Mouse (Mus musculus) thymus, adult 2 months (tissue): ENCODE data around the gene Ggcx.

ENCODE experiments used
- CTCF ChIP-seq: fragments of 200-500 bp; IDR thresholded peaks from 2 replicates; pipeline ENCODE4 v1.5.1; 2012; ENCODE audit warnings: mild to moderate bottlenecking, control low read depth, low read length, moderate library complexity, borderline replicate concordance; ENCODE audit not compliant: control insufficient read depth, poor library complexity, insufficient read depth; ENCODE audit errors: extremely low read depth
- POLR2A ChIP-seq: fragments of 200-500 bp; IDR thresholded peaks from 2 replicates; pipeline ENCODE4 v1.6.1; 2012; ENCODE audit warnings: mild to moderate bottlenecking, low read length, control low read depth, moderate library complexity; ENCODE audit not compliant: control insufficient read depth, poor library complexity, insufficient read depth; ENCODE audit errors: extremely low read depth

DNA sequence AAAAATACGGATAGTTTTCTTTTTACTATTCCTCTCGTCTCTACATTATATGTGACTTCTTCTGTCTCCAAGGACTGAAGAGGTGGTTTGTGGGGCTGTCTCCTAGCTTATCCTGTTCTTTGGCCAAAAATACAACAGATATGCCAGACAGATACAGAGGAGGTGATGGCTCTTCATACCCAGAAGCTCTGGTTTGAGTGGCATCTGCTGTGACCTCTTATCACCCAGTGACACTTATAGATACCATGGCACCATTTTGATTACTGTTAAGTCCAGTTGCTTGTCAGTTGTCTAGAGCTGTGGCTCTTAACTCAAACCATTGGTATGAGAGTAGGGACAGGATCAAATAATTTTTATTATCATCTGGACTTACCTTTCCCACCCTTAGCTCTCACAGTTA lies 33.4 kb downstream of the Ggcx start:
- no peak for TF ChIP-seq POLR2A
- no peak for TF ChIP-seq CTCF
